ENCODE assay signal across 18 mouse cellular contexts in the genomic region with DNA sequence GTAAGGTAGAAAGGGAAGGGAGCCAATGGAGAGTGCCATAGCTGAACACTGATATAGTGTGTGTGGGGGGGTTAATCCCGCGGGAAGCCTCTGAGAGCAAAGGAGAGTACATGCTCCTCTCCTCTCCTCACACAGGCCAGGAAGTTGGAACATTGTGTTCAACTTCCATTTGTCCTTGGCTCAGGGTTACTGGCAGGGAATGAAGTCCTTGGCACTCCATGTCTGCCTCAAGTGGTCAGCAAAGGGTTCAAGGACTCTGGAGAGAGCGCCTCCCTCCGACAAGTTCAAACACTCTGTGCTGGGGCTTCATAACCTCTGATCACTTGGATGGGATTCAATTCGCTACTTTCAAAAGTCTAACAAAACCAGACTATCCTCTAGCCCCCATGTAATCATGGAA.
DNase-seq lines count a peak whose midpoint lies in the region; ATAC-seq and TF ChIP-seq lines count a peak whose summit lies in the region.
"Had no signal": no experiment of that assay in that cellular context is flagged by ENCODE, and none has a peak within 500 bp of the region (broad histone marks: within the 10 kb centered on the region; RNA-seq: fewer than 3 reads in every experiment).

No protein-coding gene starts in this region.

- no peak overlapping the region for H3K27ac ChIP-seq in liver, adult 2 months (replicated peaks; ENCODE audit: insufficient read depth, low read depth, low read length)
- H3K27ac ChIP-seq in liver, postnatal 0 days (ENCODE audit: low read depth), result no peak overlapping the region
- peak overlapping the region; percentile 23 for H3K27ac ChIP-seq in testis, adult 2 months (ENCODE audit: control insufficient read depth, insufficient read depth, low read depth, low read length)
- H3K27ac ChIP-seq: forebrain, embryonic 15.5 days; kidney, embryonic 15.5 days; layer of hippocampus, adult 2 months; liver, embryonic 14.5 days; neural tube, embryonic 13.5 days; stomach, postnatal 0 days had no signal

- H3K79me2 ChIP-seq in liver, adult 2 months (ENCODE audit: control insufficient read depth, insufficient read depth, low read length), result no peaks in the 10 kb centered on the region

- H3K9ac ChIP-seq in liver, adult 2 months (ENCODE audit: low read depth, low read length), result no peak overlapping the region
- no peak overlapping the region for H3K9ac ChIP-seq in liver, postnatal 0 days (replicated peaks)
- H3K9ac ChIP-seq: forebrain, embryonic 15.5 days; kidney, embryonic 15.5 days; liver, embryonic 14.5 days; neural tube, embryonic 13.5 days had no signal

- no peak for TF ChIP-seq CTCF in liver, adult 2 months (IDR thresholded peaks at IDR 0.05; ENCODE audit: low read depth, low read length)
- no peak for TF ChIP-seq CTCF in liver, postnatal 0 days (IDR thresholded peaks at IDR 0.05; ENCODE audit: low read depth)
- TF ChIP-seq CTCF in lung, adult 2 months (IDR thresholded peaks at IDR 0.05; ENCODE audit: insufficient read depth, low read length), result no peak
- no peak; the same call in 1 of the 2 replicates for TF ChIP-seq CTCF in testis, adult 2 months (IDR thresholded peaks at IDR 0.05; ENCODE audit: control insufficient read depth, insufficient read depth, insufficient replicate concordance, low read depth, low read length)

- H3K27me3 ChIP-seq in liver, adult 2 months (ENCODE audit: control insufficient read depth, insufficient read depth, low read length), result no peaks in the 10 kb centered on the region
- H3K27me3 ChIP-seq in liver, postnatal 0 days (ENCODE audit: insufficient read depth, low read length), result no peaks in the 10 kb centered on the region
- no peaks in the 10 kb centered on the region for H3K27me3 ChIP-seq in testis, adult 2 months (ENCODE audit: control insufficient read depth, insufficient read depth, low read length)
- H3K27me3 ChIP-seq: forebrain, embryonic 15.5 days; kidney, embryonic 15.5 days; megakaryocyte, embryonic 14.5 days; neural tube, embryonic 13.5 days had no signal

- DNase-seq in gastrocnemius, adult 18-20 months (ENCODE audit: low spot score), result peak; percentile 74
- no peak for DNase-seq in gastrocnemius, postnatal 4 days (ENCODE audit: low spot score in 2 of 2)
- peak; percentile 2 for DNase-seq in liver, adult 2 months (ENCODE audit: extremely low read depth, low read depth, low spot score)
- no peak for DNase-seq in liver, postnatal 0 days
- DNase-seq in lung, adult 2 months, result peak; percentile 45
- DNase-seq in kidney, postnatal 14 days, result no peak
- DNase-seq: B cell, adult 2 months; cerebellum, postnatal 14 days; spleen, adult 18-20 months had no signal

- H3K4me1 ChIP-seq in liver, adult 2 months (ENCODE audit: control insufficient read depth, insufficient read depth, low read length), result no peaks in the 10 kb centered on the region
- no peaks in the 10 kb centered on the region for H3K4me1 ChIP-seq in liver, postnatal 0 days (ENCODE audit: insufficient read depth)
- H3K4me1 ChIP-seq in lung, adult 2 months (ENCODE audit: control insufficient read depth, insufficient read depth, low read length), result no peaks in the 10 kb centered on the region
- no peaks in the 10 kb centered on the region for H3K4me1 ChIP-seq in testis, adult 2 months (ENCODE audit: control insufficient read depth, insufficient read depth, low read length)
- H3K4me1 ChIP-seq: megakaryocyte, embryonic 14.5 days had no signal

- no peak for ATAC-seq in liver, postnatal 0 days
- ATAC-seq in granulocyte monocyte progenitor cell, adult 5-6 weeks (replicated peaks; ENCODE audit: poor library complexity, severe bottlenecking), result no peak
- ATAC-seq: forebrain, embryonic 15.5 days had no signal

- H3K9me3 ChIP-seq in liver, postnatal 0 days (ENCODE audit: low read length), result no peaks in the 10 kb centered on the region
- H3K9me3 ChIP-seq: forebrain, embryonic 15.5 days; kidney, embryonic 15.5 days; megakaryocyte, embryonic 14.5 days; neural tube, embryonic 13.5 days had no signal

- H3K4me2 ChIP-seq in liver, postnatal 0 days (ENCODE audit: low read depth, low read length), result no peak overlapping the region
- H3K4me2 ChIP-seq: forebrain, embryonic 15.5 days; kidney, embryonic 15.5 days; neural tube, embryonic 13.5 days had no signal

- TF ChIP-seq POLR2A in liver, adult 2 months (IDR thresholded peaks at IDR 0.05; ENCODE audit: extremely low read depth, insufficient read depth, low read length), result no peak
- TF ChIP-seq POLR2A in lung, adult 2 months (IDR thresholded peaks at IDR 0.05; ENCODE audit: borderline replicate concordance, extremely low read depth, low read depth, low read length), result no peak
- TF ChIP-seq POLR2A in testis, adult 2 months (IDR thresholded peaks at IDR 0.05; ENCODE audit: control insufficient read depth, low read depth, low read length), result no peak

- H3K4me3 ChIP-seq in liver, adult 2 months (ENCODE audit: insufficient read depth, low read depth, low read length), result no peak overlapping the region
- no peak overlapping the region for H3K4me3 ChIP-seq in liver, postnatal 0 days (ENCODE audit: low read depth, low read length)
- no peak overlapping the region for H3K4me3 ChIP-seq in lung, adult 2 months (replicated peaks; ENCODE audit: extremely low read depth, low read depth, low read length)
- no peak overlapping the region for H3K4me3 ChIP-seq in testis, adult 2 months (ENCODE audit: control insufficient read depth, low read depth, low read length)
- H3K4me3 ChIP-seq: forebrain, embryonic 15.5 days; kidney, embryonic 15.5 days; layer of hippocampus, adult 2 months; megakaryocyte, embryonic 14.5 days; neural tube, embryonic 13.5 days had no signal

- no peak for TF ChIP-seq EP300 in liver, postnatal 0 days (IDR thresholded peaks at IDR 0.05; ENCODE audit: low read depth)

- WGBS in liver, adult 2 months, result 76% methylated on average over 5 of the region's 5 CpGs
- 70% methylated on average over 5 of the region's 5 CpGs for WGBS in liver, postnatal 0 days (ENCODE audit: insufficient replicate concordance)
- WGBS in lung, adult 2 months, result 68% methylated on average over 5 of the region's 5 CpGs

- H3K36me3 ChIP-seq in liver, adult 2 months (ENCODE audit: control insufficient read depth, insufficient read depth, low read length), result no peaks in the 10 kb centered on the region
- H3K36me3 ChIP-seq in liver, postnatal 0 days (replicated peaks; ENCODE audit: insufficient read depth, low read length), result no peaks in the 10 kb centered on the region
- no peaks in the 10 kb centered on the region for H3K36me3 ChIP-seq in testis, adult 2 months (ENCODE audit: control insufficient read depth, insufficient read depth, low read length)
- H3K36me3 ChIP-seq: forebrain, embryonic 15.5 days; kidney, embryonic 15.5 days; neural tube, embryonic 13.5 days had no signal

Comparison
In these comparisons a context has a peak if more than half of its experiments do, and no peak if none do; other contexts are left out.
1. DNase-seq: peak in gastrocnemius, adult 18-20 months (single experiment), liver, adult 2 months (single experiment) and lung, adult 2 months (single experiment); none in gastrocnemius, postnatal 4 days (0 of 2), liver, postnatal 0 days (single experiment) and kidney, postnatal 14 days (single experiment).